Mouse (Mus musculus): Measurements from ENCODE around the gene Phlda1.

DNA sequence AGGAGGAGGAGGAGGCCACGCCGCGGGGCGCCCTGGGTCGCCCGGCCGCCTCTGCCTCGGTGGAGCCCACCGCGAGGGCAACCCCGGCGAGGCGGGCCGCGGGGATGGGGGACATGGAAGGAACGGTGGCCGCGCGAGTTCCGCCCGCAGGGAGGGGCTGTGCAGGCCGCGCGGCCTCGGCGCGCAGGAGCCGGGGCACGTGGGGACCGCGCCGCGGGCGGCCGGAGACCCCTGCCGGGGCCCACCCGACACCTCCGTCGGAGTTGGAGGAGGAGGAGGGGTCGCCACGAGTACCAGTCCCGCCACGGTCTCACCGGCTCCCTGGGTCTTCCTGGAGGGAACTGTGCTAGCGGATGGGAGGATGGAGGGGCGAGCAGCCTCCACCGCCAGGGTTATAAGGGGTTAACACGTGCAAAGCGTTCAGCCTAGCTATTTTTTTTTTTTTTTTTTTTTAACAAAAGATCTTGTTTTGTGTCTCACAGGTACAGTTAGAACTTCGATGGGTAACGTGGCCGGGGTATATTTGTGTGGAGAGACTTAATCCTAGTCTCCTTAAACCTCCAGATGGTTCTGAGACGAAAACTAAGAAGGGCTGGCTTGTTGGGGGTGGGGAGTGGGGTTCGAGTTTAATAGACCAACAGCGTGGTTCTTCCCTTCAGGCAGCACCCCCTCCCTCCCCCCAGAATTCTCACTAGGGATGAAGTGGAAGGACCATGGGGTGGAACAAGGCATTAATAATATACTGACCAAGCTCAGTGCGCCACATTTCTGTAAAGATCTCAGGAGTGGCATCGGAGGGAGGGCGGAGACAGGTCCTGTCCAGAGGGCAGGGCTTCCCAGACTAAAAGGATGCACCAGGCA, 32.3 kb upstream of the Phlda1 start:
- no peak for TF ChIP-seq POLR2A (IDR thresholded peaks at IDR 0.05; ENCODE audit: extremely low read depth, insufficient read depth, low read length)
- TF ChIP-seq CTCF (IDR thresholded peaks at IDR 0.05; ENCODE audit: extremely low read depth, insufficient read depth, low read length): no peak
